Mouse (Mus musculus) gastrocnemius, adult 18-20 months (tissue): ENCODE data around the gene Dpp4. TPM values are rescaled to one million over a fixed set of nuclear protein-coding genes. Genes with fewer than 3 reads are reported as not detected.

ENCODE experiments used
- DNase-seq: peaks from one replicate; pipeline ENCODE4 v3.0.0; 2021; ENCODE audit warnings: low spot score
- total RNA-seq, 2 experiments: library from RNA; stranded (reverse); gene quantifications; 2 replicates each; pipeline ENCODE4 v1.2.3; 2021

Dpp4 gene
- total RNA-seq, 2 experiments from 2014 or later: 2.2 to 2.8 TPM

- no peak for DNase-seq
Observed at GRCm38 (mm10) chr2:62307477-62307876, 104.6 kb downstream of the Dpp4 start.

GRCm38 (mm10) chr2:62306978-62307377 lies 105.1 kb downstream of the Dpp4 start:
- no peak for DNase-seq

- DNase-seq: no peak
Observed at GRCm38 (mm10) chr2:62301716-62302115, 110.3 kb downstream of the Dpp4 start.

GRCm38 (mm10) chr2:62293846-62294245 lies 118.2 kb downstream of the Dpp4 start:
- no peak for DNase-seq

- DNase-seq: no peak
Observed at GRCm38 (mm10) chr2:62287532-62287931, 124.5 kb downstream of the Dpp4 start.

GRCm38 (mm10) chr2:62285847-62286246 lies 126.2 kb downstream of the Dpp4 start:
- DNase-seq: no peak

GRCm38 (mm10) chr2:62285026-62285425 lies 127.0 kb downstream of the Dpp4 start:
- no peak for DNase-seq

Other genes with a start within 250 kb of the Dpp4 start
- not detected for gene Gcg, start 71.4 kb upstream of the Dpp4 start, total RNA-seq
- 1 to 10 TPM; 3.4 to 3.7 TPM for gene Fap, start 161.8 kb upstream of the Dpp4 start, total RNA-seq
- 1 to 10 TPM; 3.5 to 3.8 TPM for gene Ifih1, start 234.0 kb upstream of the Dpp4 start, total RNA-seq